Mouse (Mus musculus) central nervous system, embryonic 11.5 days (tissue): ENCODE results near the gene Vmn1r137. TPM values are rescaled to one million over a fixed set of nuclear protein-coding genes. Genes with fewer than 3 reads are reported as not detected.

Experiments
- polyA plus RNA-seq: library from polyadenylated mRNA; depleted of rRNA; stranded (reverse); fragments of >200 nt; gene quantifications from 2 replicates; pipeline ENCODE4 v1.2.3, GENCODE M21; 2012; rRNA removed

Gene Vmn1r137
- not detected in 2 replicates for polyA plus RNA-seq

DNA sequence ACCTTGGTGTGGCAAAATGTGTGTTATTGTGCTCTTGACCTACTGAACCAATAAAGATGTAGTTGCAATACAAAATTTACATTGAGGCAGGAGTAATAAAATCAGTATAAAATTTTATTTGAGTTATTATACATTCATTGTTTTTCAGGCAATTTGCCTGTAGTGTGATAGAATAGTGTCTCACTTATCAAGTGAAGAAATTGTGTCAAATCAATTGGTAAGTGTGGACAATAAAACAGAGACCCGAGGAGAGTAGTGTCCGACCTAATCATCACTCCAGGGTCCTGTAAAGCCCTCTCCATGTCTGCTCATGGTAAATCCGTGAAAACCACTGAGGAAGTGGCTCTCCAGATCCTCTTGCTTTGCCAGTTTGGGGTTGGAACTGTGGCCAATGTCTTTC, at the start of gene Vmn1r137:
Gene Vmn1r137, plus strand, starts transcription at position 301 of the 400 bp plus-strand sequence.

DNA sequence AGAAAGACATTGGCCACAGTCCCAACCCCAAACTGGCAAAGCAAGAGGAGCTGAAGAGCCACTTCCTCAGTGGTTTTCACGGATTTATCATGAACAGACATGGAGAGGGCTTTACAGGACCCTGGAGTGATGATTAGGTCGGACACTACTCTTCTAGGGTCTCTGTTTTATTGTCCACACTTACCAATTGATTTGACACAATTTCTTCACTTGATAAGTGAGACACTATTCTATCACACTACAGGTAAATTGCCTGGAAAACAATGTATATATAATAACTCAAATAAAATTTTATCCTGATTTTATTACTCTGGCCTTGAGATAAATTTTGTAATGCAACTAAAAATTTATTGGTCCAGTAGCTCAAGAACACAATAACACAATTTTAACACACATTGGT, 34.4 kb downstream of the Vmn1r137 start, which contains the start of gene Vmn1r138:
Gene Vmn1r138, minus strand, starts transcription at position 101 of the 400 bp plus-strand sequence.

Other genes with a start within 250 kb of the Vmn1r137 start
- not detected in 2 replicates for gene Gm4175, start 233.1 kb upstream of the Vmn1r137 start, polyA plus RNA-seq
- gene Gm4177, start 197.9 kb upstream of the Vmn1r137 start, polyA plus RNA-seq = not detected in 2 replicates
- not detected in 2 replicates for gene Vmn1r135, start 162.2 kb upstream of the Vmn1r137 start, polyA plus RNA-seq
- gene Gm5725, start 150.3 kb upstream of the Vmn1r137 start, polyA plus RNA-seq = not detected in 2 replicates
- gene Gm5891, start 73.3 kb upstream of the Vmn1r137 start, polyA plus RNA-seq = not detected in 2 replicates
- not detected in 2 replicates for gene Vmn1r138, start 34.3 kb downstream of the Vmn1r137 start, polyA plus RNA-seq
- not detected in 2 replicates for gene Gm6176, start 61.7 kb downstream of the Vmn1r137 start, polyA plus RNA-seq
- not detected in 2 replicates for gene Vmn1r139, start 74.5 kb downstream of the Vmn1r137 start, polyA plus RNA-seq
- gene Gm16451, start 123.7 kb downstream of the Vmn1r137 start, polyA plus RNA-seq = not detected in 2 replicates
- gene Gm10666, start 140.2 kb downstream of the Vmn1r137 start, polyA plus RNA-seq = not detected in 2 replicates
- gene Vmn1r142, start 169.4 kb downstream of the Vmn1r137 start, polyA plus RNA-seq = not detected in 2 replicates
- not detected in 2 replicates for gene Vmn1r143, start 194.8 kb downstream of the Vmn1r137 start, polyA plus RNA-seq
- gene Gm8653, start 206.7 kb downstream of the Vmn1r137 start, polyA plus RNA-seq = not detected in 2 replicates
- not detected in 2 replicates for gene Gm8453, start 234.9 kb downstream of the Vmn1r137 start, polyA plus RNA-seq